Mouse (Mus musculus): ENCODE measurements around the gene Eef1akmt2. TPM values are rescaled to one million over a fixed set of nuclear protein-coding genes. Genes with fewer than 3 reads are reported as not detected.

Eef1akmt2 gene
- total and polyA plus RNA-seq, 3 experiments, result 31.4 to 87.2 (median 35.9) TPM

- Histone ChIP-seq H3K4me3 (replicated peaks in 1 of 3; ENCODE audit: low read depth in 2 of 3, low read length in 2 of 3, poor library complexity in 1 of 3) (no peak overlapping the region), H3K9ac (ENCODE audit: insufficient read depth, low read depth) (no peak overlapping the region), H3K4me1 (ENCODE audit: control insufficient read depth in 1 of 2, insufficient read depth in 2 of 2) (no peaks in the 10 kb centered on the region), H3K36me3 (replicated peaks in 1 of 2; ENCODE audit: control insufficient read depth in 1 of 2, insufficient read depth in 1 of 2, low read length in 1 of 2) (no peaks in the 10 kb centered on the region), H3K79me2 (replicated peaks; ENCODE audit: control insufficient read depth, extremely low read depth, insufficient read depth, poor library complexity, severe bottlenecking) (no peaks in the 10 kb centered on the region), H3K27ac (ENCODE audit: insufficient read depth, low read depth) (no peak overlapping the region), H3K27me3 (replicated peaks) (no peaks in the 10 kb centered on the region), H3K9me3 (replicated peaks; ENCODE audit: low read length) (peaks cover 3% of the 10 kb centered on the region), H3K4me2 (ENCODE audit: insufficient read depth, low read depth, poor library complexity, severe bottlenecking) (no peak overlapping the region)
- in situ Hi-C loops (cut with MboI; ENCODE audit: low pct_ligation_motif_present, low pct_unique_long_range_greater_than_20kb, low sequenced_read_pairs) (no loop called here), dilution Hi-C loops (cut with MboI; ENCODE audit: extremely low pct_ligation_motif_present, extremely low pct_unique_long_range_greater_than_20kb, low sequenced_read_pairs) (no loop called here)
- no peak for DNase-seq (ENCODE audit: extremely low read depth)
- TF ChIP-seq HCFC1 (IDR thresholded peaks at IDR 0.05; ENCODE audit: low read depth, low read length) (no peak), GABPA (IDR thresholded peaks at IDR 0.05; ENCODE audit: insufficient replicate concordance, low read depth, low read length) (no peak), RAD21 (IDR thresholded peaks at IDR 0.05; ENCODE audit: low read depth, low read length) (no peak)
Observed at GRCm38 (mm10) chr7:132893336-132893735, 40.9 kb upstream of the Eef1akmt2 start.

- dilution Hi-C loops (cut with MboI; ENCODE audit: extremely low pct_ligation_motif_present, extremely low pct_unique_long_range_greater_than_20kb, low sequenced_read_pairs), result no loop called here
- Histone ChIP-seq H3K4me3 (replicated peaks in 1 of 3; ENCODE audit: low read depth in 2 of 3, low read length in 2 of 3, poor library complexity in 1 of 3) (no peak overlapping the region), H3K79me2 (replicated peaks; ENCODE audit: control insufficient read depth, extremely low read depth, insufficient read depth, poor library complexity, severe bottlenecking) (no peaks in the 10 kb centered on the region), H3K4me1 (ENCODE audit: control insufficient read depth in 1 of 2, insufficient read depth in 2 of 2) (peaks cover 0 to under 1% of the 10 kb centered on the region in 2 experiments; a peak in 1 of 4 replicates), H3K4me2 (ENCODE audit: insufficient read depth, low read depth, poor library complexity, severe bottlenecking) (no peak overlapping the region), H3K27me3 (replicated peaks) (no peaks in the 10 kb centered on the region), H3K9me3 (replicated peaks; ENCODE audit: low read length) (peaks cover under 1% of the 10 kb centered on the region), H3K27ac (ENCODE audit: insufficient read depth, low read depth) (no peak overlapping the region), H3K36me3 (replicated peaks in 1 of 2; ENCODE audit: control insufficient read depth in 1 of 2, insufficient read depth in 1 of 2, low read length in 1 of 2) (no peaks in the 10 kb centered on the region), H3K9ac (ENCODE audit: insufficient read depth, low read depth) (no peak overlapping the region)
- no peak for DNase-seq (ENCODE audit: extremely low read depth)
- in situ Hi-C loops (cut with MboI; ENCODE audit: low pct_ligation_motif_present, low pct_unique_long_range_greater_than_20kb, low sequenced_read_pairs), result no loop called here
- TF ChIP-seq ZC3H11A (IDR thresholded peaks at IDR 0.05; ENCODE audit: low read depth, low read length), result no peak
- TF ChIP-seq KAT2A (IDR thresholded peaks at IDR 0.05; ENCODE audit: insufficient replicate concordance, low read length), result no peak
Observed at GRCm38 (mm10) chr7:132892806-132893205, 40.3 kb upstream of the Eef1akmt2 start.

DNA sequence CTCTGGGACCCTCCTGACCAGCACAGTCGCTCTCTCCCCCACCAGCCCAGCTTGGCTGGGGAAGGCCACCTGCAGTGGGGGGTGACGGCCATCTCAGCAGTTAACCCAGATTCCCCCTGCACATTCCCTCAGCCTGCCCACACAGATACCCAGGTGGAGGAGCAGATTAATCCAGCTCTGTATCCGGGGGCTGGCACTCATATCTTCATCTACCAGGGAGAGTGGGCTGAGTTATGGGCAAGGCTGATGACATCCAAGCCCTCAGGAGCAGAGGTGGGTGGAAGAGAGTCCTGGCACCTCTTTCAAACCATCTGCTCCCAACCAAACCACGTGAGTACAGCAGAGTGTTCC is 39.8 kb upstream of the Eef1akmt2 start:
- no peak overlapping the region for H3K27ac ChIP-seq (ENCODE audit: insufficient read depth, low read depth)
- dilution Hi-C loops (cut with MboI; ENCODE audit: extremely low pct_ligation_motif_present, extremely low pct_unique_long_range_greater_than_20kb, low sequenced_read_pairs), result no loop called here
- no peak for DNase-seq (ENCODE audit: extremely low read depth)
- no peak overlapping the region for H3K9ac ChIP-seq (ENCODE audit: insufficient read depth, low read depth)
- no peaks in the 10 kb centered on the region for H3K9me3 ChIP-seq (replicated peaks; ENCODE audit: low read length)
- no peak overlapping the region for H3K4me2 ChIP-seq (ENCODE audit: insufficient read depth, low read depth, poor library complexity, severe bottlenecking)
- TF ChIP-seq UBTF (IDR thresholded peaks at IDR 0.05; ENCODE audit: low read depth, low read length) (no peak), SIN3A (IDR thresholded peaks at IDR 0.05; ENCODE audit: low read length) (no peak), RCOR1 (conservative IDR thresholded peaks at IDR 0.05; ENCODE audit: low read depth, low read length) (no peak), BHLHE40 (IDR thresholded peaks at IDR 0.05; ENCODE audit: low read depth, low read length) (no peak), ETS1 (conservative IDR thresholded peaks at IDR 0.05; ENCODE audit: low read depth, low read length) (no peak), MEF2A (IDR thresholded peaks at IDR 0.05; ENCODE audit: borderline replicate concordance, low read depth, low read length) (no peak), E2F4 (IDR thresholded peaks at IDR 0.05; ENCODE audit: insufficient replicate concordance, low read depth, low read length) (no peak), JUND (conservative IDR thresholded peaks at IDR 0.05; ENCODE audit: low read depth, low read length) (no peak), CHD2 (IDR thresholded peaks at IDR 0.05; ENCODE audit: low read length) (no peak), MXI1 (IDR thresholded peaks at IDR 0.05; ENCODE audit: low read depth, low read length) (no peak), CTCF (conservative IDR thresholded peaks at IDR 0.05 in 1 of 2, IDR thresholded peaks at IDR 0.05 in 1 of 2; ENCODE audit: low read depth in 2 of 2, low read length in 2 of 2) (no peak), JUN (IDR thresholded peaks at IDR 0.05; ENCODE audit: insufficient read depth, low read depth, low read length) (no peak), NRF1 (IDR thresholded peaks at IDR 0.05; ENCODE audit: low read depth, low read length) (no peak), PAX5 (IDR thresholded peaks at IDR 0.05; ENCODE audit: low read length) (no peak), ZNF384 (IDR thresholded peaks at IDR 0.05; ENCODE audit: low read depth, low read length) (no peak), HCFC1 (IDR thresholded peaks at IDR 0.05; ENCODE audit: low read depth, low read length) (no peak), ELF1 (IDR thresholded peaks at IDR 0.05; ENCODE audit: low read depth, low read length) (no peak)
- no peaks in the 10 kb centered on the region for H3K79me2 ChIP-seq (replicated peaks; ENCODE audit: control insufficient read depth, extremely low read depth, insufficient read depth, poor library complexity, severe bottlenecking)
- peaks cover 0 to 6% of the 10 kb centered on the region in 2 experiments; a peak in 2 of 4 replicates for H3K4me1 ChIP-seq (ENCODE audit: control insufficient read depth in 1 of 2, insufficient read depth in 2 of 2)
- in situ Hi-C loops (cut with MboI; ENCODE audit: low pct_ligation_motif_present, low pct_unique_long_range_greater_than_20kb, low sequenced_read_pairs), result no loop called here
- no peak overlapping the region for H3K4me3 ChIP-seq (replicated peaks in 1 of 3; ENCODE audit: low read depth in 2 of 3, low read length in 2 of 3, poor library complexity in 1 of 3)
- no peaks in the 10 kb centered on the region for H3K27me3 ChIP-seq (replicated peaks)
- H3K36me3 ChIP-seq (replicated peaks in 1 of 2; ENCODE audit: control insufficient read depth in 1 of 2, insufficient read depth in 1 of 2, low read length in 1 of 2), result no peaks in the 10 kb centered on the region
